Mouse (Mus musculus): ENCODE data around the gene Cyp26c1.

Gene Cyp26c1

GRCm38 (mm10) chr19:37685281-37685680 lies at the start of gene Cyp26c1:
Gene Cyp26c1, plus strand, starts transcription at chr19:37685581.
- DNase-seq (ENCODE audit: low spot score in 2 of 2): no peak

GRCm38 (mm10) chr19:37647994-37648393 lies 37.4 kb upstream of the Cyp26c1 start:
- no peak for DNase-seq (ENCODE audit: low spot score in 2 of 2)

DNA sequence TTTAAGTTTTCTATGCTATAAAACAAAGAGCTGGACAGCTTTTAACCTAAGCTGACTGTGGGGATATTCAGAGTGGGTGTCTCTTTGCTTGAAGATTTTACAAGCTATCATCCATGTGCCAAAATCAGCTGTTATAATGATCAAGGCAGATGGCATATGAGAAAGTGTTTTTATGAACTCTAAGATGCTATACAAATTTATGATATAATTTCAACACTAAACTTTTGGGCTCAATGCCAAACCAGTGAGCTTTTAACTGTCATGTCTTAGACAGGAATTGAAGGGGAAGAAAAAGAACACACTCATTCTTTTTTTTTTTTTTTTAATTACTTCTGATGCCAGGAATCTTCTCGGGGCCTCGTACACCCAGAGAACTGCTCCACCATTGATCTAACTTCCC lies 34.9 kb upstream of the Cyp26c1 start:
- DNase-seq (ENCODE audit: low spot score in 2 of 2): no peak

DNA sequence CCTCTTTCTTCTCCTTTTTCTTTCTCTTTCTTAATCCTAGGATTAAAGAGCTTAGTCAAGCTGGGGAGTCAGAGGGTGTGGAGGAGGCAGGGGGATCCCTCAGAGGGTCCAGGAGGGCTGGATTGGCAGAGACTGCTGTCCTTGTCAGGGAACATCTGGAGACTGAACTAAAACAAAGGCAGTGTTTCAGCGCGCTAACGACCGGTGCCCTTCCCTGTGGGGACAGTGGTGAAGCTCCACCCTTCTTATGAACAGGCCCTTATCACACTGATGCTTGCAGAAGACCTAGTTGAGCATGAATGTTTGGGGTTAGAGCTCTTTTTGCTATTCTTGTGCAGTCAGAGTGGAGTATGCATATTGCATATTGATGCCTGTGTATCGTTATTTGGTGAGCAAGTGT lies 31.4 kb upstream of the Cyp26c1 start:
- DNase-seq (ENCODE audit: low spot score in 2 of 2): no peak

DNA sequence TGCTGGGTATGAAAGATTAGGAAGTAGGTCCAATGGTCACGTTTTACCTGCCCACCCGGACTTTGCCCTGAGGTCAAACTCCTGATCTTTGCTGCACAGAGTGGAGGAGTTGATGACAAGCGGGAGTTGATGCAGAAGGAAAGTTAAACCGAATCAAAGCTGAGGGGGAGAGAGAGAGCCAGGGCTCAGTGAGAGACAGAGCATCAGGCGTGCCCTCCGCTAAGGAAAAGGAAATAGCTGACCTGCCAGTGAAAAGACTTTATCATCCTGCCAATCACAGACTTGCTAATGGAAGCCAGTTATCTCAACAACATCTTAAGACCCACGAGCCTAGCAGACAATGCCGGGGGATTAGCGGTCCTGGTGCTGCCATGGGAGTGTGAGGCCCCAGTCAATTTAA lies 28.9 kb upstream of the Cyp26c1 start:
- DNase-seq (ENCODE audit: low spot score in 2 of 2): no peak

DNA sequence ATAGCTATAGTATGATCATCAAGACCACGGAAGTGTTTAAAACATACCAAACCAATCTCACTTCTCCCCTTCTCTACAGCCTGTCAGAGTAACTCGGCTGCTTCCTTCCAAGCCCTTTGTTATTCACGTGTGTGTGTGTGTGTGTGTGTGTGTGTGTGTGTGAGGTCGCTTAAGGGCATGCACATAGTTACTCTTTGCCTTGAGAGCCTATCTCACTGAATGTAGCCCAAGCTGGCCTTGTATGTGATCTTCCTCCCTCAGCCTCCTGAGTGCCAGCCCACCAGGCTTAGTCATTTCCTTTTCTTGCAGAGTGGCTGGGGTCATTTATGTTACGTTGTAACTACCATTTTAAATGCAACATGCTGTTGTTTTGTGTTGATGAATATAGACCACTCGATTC lies 20.1 kb upstream of the Cyp26c1 start:
- no peak for DNase-seq (ENCODE audit: low spot score in 2 of 2)

DNA sequence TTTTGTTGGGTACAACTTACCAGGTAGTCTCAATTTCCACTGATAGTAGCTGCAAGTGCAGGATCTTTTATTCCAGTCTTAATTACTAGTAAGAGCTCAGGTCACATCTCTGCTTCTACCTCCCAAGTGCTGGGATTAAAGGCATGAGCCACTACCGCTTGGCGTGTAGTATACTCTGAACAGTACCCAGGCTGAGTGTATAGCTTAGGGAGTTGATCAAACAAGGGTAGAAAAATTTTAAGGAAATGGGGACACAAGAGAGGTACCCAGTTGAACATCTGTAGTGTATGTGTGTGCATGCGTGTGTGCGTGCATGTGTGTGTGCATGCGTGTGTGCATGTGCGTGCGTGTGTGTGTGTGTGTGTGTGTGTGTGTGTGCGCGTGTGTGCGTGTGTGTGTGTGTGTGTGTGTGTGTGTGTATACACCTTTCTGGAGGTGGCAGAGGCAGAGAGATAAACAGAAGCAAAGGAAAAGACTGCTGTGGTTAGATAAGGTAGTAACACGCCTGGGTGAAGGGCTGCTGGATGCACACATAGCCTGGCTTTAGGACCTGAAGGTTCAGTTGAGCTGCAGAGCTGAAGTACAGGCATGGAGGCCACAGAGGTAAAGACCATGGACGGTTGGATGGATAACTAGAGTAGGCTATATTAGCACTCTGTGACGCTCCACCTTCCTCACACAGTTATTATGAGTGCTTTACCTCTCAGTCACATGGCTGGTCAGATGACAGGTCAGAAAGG lies 17.4 kb upstream of the Cyp26c1 start:
- no peak for DNase-seq (ENCODE audit: low spot score in 2 of 2)

GRCm38 (mm10) chr19:37668657-37669056 lies 16.7 kb upstream of the Cyp26c1 start:
- DNase-seq (ENCODE audit: low spot score in 2 of 2): no peak

- no peak for DNase-seq (ENCODE audit: low spot score in 2 of 2)
Measured at GRCm38 (mm10) chr19:37669486-37669885, 15.9 kb upstream of the Cyp26c1 start.

DNA sequence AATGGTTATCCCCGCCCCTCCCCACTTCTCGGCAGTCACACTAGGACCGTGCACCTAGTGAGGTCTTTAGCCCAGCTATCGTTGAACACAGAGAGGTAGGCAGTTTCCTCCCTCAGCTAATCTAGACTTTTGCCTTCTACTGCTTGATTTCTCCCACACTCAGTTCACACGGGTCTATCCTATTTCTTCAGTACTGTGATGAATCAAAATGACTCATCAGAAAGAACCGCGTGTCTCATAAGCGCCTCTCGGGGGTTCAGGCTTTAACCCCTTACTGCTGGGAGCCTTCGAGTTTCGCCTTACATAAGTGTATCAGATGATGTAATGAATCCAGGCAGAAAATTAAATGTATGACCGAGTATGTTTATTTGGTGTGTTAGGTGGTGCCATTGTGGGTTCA lies 12.0 kb upstream of the Cyp26c1 start:
- no peak for DNase-seq (ENCODE audit: low spot score in 2 of 2)

DNA sequence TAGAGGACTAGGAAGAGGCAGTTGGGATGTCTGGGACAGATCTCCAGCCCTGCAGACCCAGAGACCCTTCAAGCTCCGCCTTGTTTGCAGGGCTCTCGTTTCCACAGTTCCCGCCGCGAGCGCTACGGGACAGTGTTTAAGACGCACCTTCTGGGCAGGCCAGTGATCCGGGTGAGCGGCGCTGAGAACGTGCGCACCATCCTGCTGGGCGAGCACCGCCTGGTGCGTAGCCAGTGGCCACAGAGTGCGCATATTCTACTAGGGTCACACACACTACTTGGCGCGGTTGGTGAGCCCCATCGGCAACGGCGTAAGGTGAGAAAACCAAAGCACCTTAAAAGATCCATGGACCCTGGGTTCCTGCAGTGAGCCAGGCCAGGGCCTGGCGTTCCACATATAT lies 966 bp downstream of the Cyp26c1 start:
- no peak for DNase-seq (ENCODE audit: low spot score in 2 of 2)

DNA sequence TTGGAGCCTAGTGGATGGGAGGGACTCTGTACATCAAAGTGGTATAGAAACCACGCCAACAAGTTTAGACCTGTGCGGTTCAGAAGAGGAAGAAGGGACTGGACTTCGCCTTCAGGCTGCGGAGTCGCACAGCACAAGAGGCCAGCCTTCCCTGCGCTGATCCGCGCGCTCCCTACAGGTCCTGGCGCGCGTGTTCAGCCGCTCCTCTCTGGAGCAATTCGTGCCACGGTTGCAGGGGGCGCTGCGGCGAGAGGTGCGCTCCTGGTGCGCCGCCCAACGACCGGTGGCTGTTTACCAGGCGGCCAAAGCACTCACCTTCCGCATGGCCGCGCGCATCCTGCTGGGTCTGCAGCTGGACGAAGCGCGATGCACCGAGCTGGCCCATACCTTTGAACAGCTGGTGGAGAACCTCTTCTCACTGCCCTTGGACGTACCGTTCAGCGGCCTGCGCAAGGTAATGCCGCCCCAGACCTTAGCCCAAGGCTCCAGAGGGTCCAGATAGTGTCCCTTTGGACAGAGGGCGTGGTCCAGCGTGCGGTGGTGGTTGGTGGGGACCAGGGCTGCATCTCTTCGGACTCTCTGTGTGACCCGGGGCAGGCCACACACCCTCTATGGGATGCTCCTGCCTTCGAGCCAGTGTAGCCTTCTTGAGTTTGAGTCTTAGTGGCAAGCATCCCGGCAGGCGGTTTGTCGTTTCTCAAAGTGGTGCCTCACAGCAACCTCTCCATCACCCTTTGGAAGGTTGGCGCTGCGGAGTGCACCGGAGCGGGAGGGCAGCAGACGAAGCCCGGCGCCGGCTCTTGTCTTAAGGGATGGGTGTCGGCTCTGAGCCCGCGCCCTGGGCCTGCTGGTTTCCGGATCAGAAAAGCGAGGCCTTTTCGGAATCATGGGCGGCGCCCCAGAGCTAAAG lies 1.8 kb downstream of the Cyp26c1 start:
- no peak for DNase-seq (ENCODE audit: low spot score in 2 of 2)

GRCm38 (mm10) chr19:37689478-37689877 lies 4.1 kb downstream of the Cyp26c1 start:
- DNase-seq (ENCODE audit: low spot score in 2 of 2): no peak

- no peak for DNase-seq (ENCODE audit: low spot score in 2 of 2)
Measured at GRCm38 (mm10) chr19:37690716-37691115, 5.3 kb downstream of the Cyp26c1 start.

- no peak for DNase-seq (ENCODE audit: low spot score in 2 of 2)
Measured at GRCm38 (mm10) chr19:37692879-37693278, 7.5 kb downstream of the Cyp26c1 start.

- no peak for DNase-seq (ENCODE audit: low spot score in 2 of 2)
Measured at GRCm38 (mm10) chr19:37695146-37695545, 9.8 kb downstream of the Cyp26c1 start.

DNA sequence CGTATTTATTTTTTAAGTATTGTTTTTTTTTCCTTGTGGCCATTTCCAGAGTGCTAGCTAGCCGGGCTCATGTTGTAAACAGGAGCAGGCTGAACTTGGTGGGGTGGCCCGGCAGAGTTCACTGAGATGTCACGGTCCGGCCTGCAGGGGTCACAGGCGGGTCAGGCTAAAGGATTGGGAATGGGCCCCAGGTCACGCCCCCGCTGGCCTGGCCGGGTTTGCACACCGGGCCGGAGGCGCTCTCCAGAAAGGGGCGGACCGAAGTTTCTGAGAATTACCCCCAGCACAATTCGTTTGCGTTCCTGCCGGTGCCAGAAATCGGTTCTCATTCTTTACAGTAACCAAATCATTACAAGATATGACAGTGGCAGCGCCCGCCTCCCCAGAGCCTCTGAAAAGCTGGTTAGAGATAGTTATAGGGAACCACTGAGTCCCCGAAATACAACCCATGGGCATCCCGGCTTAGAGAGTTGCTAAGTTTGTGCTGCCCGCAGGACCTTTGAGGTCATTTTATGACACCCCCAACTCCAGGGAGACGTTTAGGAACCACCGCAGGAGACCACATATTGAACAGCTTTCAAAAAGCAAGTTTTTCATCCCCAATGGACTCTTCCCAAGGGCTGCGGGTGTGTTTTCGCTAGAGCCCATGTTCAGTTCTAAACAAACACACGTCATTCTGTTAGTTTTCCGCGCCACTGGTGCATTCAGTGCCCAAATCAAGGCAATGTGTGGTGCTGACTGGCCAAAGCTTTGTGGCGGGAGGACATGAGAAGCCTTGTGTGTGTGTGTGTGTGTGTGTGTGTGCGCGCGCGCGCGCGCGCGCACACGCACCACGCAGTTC lies 10.6 kb downstream of the Cyp26c1 start:
- no peak for DNase-seq (ENCODE audit: low spot score in 2 of 2)

GRCm38 (mm10) chr19:37696603-37697334 lies 11.4 kb downstream of the Cyp26c1 start:
- no peak for DNase-seq (ENCODE audit: low spot score in 2 of 2)

- DNase-seq (ENCODE audit: low spot score in 2 of 2): no peak
Measured at GRCm38 (mm10) chr19:37697335-37697636, 11.9 kb downstream of the Cyp26c1 start.

DNA sequence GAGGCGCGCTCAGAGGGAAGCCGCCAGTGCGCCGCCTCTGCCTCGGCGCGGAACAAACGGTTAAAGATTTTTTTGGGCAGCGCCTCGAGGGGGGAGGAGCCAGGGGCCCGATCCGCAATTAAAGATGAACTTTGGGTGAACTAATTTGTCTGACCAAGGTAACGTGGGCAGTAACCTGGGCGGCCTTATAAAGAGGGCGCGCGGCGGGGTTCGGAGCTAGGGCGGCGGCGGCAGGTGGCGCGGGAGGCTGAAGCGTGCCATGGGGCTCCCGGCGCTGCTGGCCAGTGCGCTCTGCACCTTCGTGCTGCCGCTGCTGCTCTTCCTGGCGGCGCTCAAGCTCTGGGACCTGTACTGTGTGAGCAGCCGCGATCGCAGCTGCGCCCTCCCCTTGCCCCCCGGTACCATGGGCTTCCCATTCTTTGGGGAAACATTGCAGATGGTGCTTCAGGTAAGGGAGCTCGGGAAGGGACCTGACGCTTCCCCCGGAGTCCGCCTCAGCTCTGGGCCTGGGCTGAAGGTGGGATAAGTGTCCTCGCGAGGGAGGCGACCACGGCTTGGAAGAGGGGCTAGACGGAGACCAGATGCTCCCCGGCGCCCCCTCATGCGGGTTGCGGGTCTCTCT lies 12.4 kb downstream of the Cyp26c1 start, which contains the start of gene Cyp26a1:
Gene Cyp26a1 (plus strand): TSS at position 148 of the 622 bp plus-strand sequence.
- DNase-seq (ENCODE audit: low spot score in 2 of 2): no peak
